Mouse (Mus musculus) embryonic facial prominence, embryonic 14.5 days (tissue): ENCODE results near the gene Trim3. TPM values are rescaled to one million over a fixed set of nuclear protein-coding genes. Genes with fewer than 3 reads are reported as not detected.

Experiments
- ATAC-seq: fragments of 200-750 bp; cut with Nextera tagmentation; 2 replicates; pipeline ENCODE4 v1.8.0; 2017; ENCODE audit warnings: low read depth, moderate number of reproducible peaks, moderate TSS enrichment
- DNase-seq: peaks from one replicate; pipeline ENCODE4 v3.0.0-alpha.2; 2015; ENCODE audit warnings: low spot score
- H3K27ac ChIP-seq: fragments of 300-500 bp; sonication (generic); replicated peaks from 2 replicates; pipeline ENCODE4 v1.5.1; 2014; ENCODE audit warnings: low read depth, mild to moderate bottlenecking, low read length, moderate library complexity
- H3K27me3 ChIP-seq: fragments of 300-500 bp; sonication (generic); replicated peaks from 2 replicates; pipeline ENCODE4 v1.6.1; 2014; ENCODE audit warnings: low read length; ENCODE audit not compliant: control insufficient read depth, insufficient read depth
- H3K36me3 ChIP-seq: fragments of 300-500 bp; sonication (generic); 2 replicates; pipeline ENCODE4 v1.6.1; 2014; ENCODE audit warnings: low read length, mixed read lengths; ENCODE audit not compliant: control insufficient read depth, insufficient read depth
- H3K4me1 ChIP-seq: fragments of 300-500 bp; sonication (generic); 2 replicates; pipeline ENCODE4 v1.6.1; 2014; ENCODE audit warnings: antibody characterized with exemption, low read length; ENCODE audit not compliant: control insufficient read depth, insufficient read depth
- H3K4me2 ChIP-seq: fragments of 300-500 bp; sonication (generic); 2 replicates; pipeline ENCODE4 v1.6.1; 2014; ENCODE audit warnings: low read depth, mild to moderate bottlenecking, low read length, moderate library complexity, mixed read lengths
- H3K4me3 ChIP-seq: fragments of 300-500 bp; sonication (generic); 2 replicates; pipeline ENCODE4 v1.5.1; 2014; ENCODE audit warnings: low read depth, mild to moderate bottlenecking, low read length
- H3K9ac ChIP-seq: fragments of 300-500 bp; sonication (generic); 2 replicates; pipeline ENCODE4 v1.6.1; 2014; ENCODE audit warnings: low read depth, mild to moderate bottlenecking, low read length, moderate library complexity, mixed read lengths
- H3K9me3 ChIP-seq: fragments of 300-500 bp; sonication (generic); 2 replicates; pipeline ENCODE4 v1.6.1; 2016; ENCODE audit warnings: low read length; ENCODE audit not compliant: control insufficient read depth
- WGBS: fragments of 180-500 bp; shearing (Covaris S2); extraction: QIAGEN DNeasy Blood & Tissue Kit; methylation state at CpG from one replicate; pipeline ENCODE4 v1.1.7; 2014; 5-methylcytosine and 5-hydroxymethylcytosine counted together
- polyA plus RNA-seq: library from polyadenylated mRNA; unstranded; fragments of >200 nt; fragmentation: Nextera tagmentation; extraction: Ambion mirVana; gene quantifications from 2 replicates; pipeline ENCODE4 v1.2.1, GENCODE M21; 2014

The Trim3 gene
- polyA plus RNA-seq, 1 experiment from 2014 or later: 31.2 TPM

DNA sequence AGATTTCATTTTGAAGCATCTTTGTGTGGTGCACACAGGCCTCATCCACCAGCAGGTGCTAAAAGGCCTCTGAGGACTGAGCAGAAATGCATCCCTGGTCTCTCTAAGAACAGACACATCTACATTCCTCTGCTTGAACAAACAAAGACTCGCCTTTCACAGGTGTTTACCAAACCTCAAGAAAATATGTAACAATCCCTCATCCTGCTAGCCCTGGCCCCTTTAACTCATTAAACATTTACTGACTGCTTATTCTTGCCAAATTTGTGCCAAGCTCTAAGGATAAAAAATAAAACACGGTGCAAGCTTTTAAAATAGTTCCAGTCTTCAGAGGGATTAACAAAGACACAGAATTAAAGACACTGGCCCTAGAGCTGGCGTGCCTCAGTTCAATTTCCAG lies 13.7 kb downstream of the Trim3 start:
- Histone ChIP-seq H3K4me3 (no peak overlapping the region), H3K9me3 (no peaks in the 10 kb centered on the region), H3K36me3 (peaks cover 77% of the 10 kb centered on the region), H3K9ac (no peak overlapping the region), H3K27ac (no peak overlapping the region), H3K4me1 (no peaks in the 10 kb centered on the region), H3K27me3 (no peaks in the 10 kb centered on the region), H3K4me2 (no peak overlapping the region)
- DNase-seq (no peak), ATAC-seq (peak; percentile 37; the same call in 1 of the 2 replicates)
- 70% methylated on average over 3 of the region's 3 CpGs for WGBS

DNA sequence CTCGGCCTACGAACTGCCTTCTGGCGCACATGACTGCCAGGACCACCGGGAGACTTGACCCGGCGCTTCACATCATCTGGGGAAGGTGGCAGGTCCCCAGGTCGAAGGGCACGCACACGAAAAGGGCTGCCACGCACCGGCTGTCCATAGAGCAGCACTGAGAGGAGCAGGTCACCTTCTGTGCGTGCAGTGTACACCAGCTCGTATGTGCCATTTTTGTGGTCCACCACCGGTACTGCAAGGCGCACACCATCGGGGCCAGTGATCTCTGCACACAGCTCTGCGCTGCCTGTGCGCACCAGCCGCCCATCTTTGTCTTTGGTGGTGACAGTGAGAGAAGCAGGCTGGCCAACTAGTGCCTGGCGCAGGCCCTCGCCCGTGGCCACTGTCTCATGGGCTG lies 15.6 kb downstream of the Trim3 start:
- Histone ChIP-seq H3K4me2 (no peak overlapping the region), H3K27ac (no peak overlapping the region), H3K9me3 (no peaks in the 10 kb centered on the region), H3K27me3 (no peaks in the 10 kb centered on the region), H3K4me3 (no peak overlapping the region), H3K9ac (no peak overlapping the region), H3K36me3 (peaks cover 78% of the 10 kb centered on the region), H3K4me1 (no peaks in the 10 kb centered on the region)
- ATAC-seq: no peak
- no peak for DNase-seq
- WGBS: 96% methylated on average over 19 of the region's 22 CpGs

DNA sequence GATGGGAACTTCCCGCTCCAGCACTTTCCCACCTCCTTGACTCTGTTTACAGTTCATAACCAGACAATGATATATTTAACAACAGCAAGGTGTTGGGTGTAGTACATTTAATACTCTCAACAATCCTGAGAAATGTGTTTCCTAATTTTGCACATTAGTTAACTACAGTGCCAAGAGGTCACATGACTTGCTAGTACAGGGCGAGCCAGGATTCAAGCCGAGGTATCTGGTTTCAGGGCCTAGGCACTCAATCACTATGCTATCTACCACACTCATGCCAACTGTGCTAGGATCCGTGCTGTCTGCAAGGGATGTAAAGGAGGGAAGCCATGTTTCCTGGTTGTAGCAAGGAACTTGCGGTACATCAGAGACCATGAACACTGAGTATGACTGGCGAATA lies 16.8 kb downstream of the Trim3 start:
- DNase-seq (no peak), ATAC-seq (no peak)
- H3K9me3 ChIP-seq: no peaks in the 10 kb centered on the region
- no peak overlapping the region for H3K4me3 ChIP-seq
- no peak overlapping the region for H3K9ac ChIP-seq
- H3K36me3 ChIP-seq: peaks cover 86% of the 10 kb centered on the region
- no peak overlapping the region for H3K27ac ChIP-seq
- H3K4me2 ChIP-seq: no peak overlapping the region
- WGBS: 85% methylated on average over 6 of the region's 6 CpGs
- no peaks in the 10 kb centered on the region for H3K27me3 ChIP-seq
- H3K4me1 ChIP-seq: no peaks in the 10 kb centered on the region

DNA sequence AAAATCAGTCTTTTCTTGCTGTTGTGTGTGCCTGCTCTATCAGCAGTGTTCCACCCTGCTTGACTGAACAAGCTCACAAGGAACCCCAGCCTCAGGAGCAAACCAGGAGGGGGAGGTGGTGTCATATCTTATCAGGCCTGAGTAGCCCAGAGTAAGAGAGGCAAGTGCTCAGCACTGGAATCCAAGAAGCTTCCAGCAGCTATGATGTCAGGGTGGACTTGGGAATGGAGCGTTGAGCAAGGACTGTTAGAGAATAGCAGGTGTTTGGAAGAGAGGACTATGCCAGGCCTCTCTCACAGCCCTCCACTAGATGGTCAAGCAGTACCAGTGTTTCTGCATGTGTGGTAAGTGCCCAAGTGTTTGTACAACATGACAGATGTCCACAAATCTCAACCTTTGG lies 17.7 kb downstream of the Trim3 start:
- Histone ChIP-seq H3K9me3 (no peaks in the 10 kb centered on the region), H3K9ac (no peak overlapping the region), H3K4me2 (no peak overlapping the region), H3K4me3 (no peak overlapping the region), H3K36me3 (peaks cover 94% of the 10 kb centered on the region), H3K27ac (no peak overlapping the region), H3K4me1 (no peaks in the 10 kb centered on the region), H3K27me3 (no peaks in the 10 kb centered on the region)
- DNase-seq (no peak), ATAC-seq (no peak)
- 91% methylated on average over 1 of the region's 1 CpGs for WGBS

DNA sequence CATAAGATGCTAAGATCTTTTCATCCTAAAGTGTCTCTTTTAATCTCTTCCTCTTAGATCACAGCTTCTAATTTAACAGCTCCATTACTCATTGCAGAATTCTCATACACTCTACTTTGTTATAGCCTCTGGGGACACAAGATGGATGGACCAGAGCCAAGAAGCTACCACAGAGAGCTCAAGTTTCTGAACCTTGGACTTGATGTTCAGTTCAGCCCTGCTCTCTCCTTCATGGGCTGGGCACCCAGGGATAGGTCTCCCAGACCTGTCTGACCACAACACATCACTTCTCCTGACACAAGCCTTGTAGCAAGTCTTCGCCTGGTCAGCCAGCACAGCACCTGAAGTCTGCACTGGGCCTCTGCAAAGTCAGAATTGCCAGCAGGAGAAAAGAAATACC lies 19.0 kb downstream of the Trim3 start:
- ATAC-seq: no peak
- no peaks in the 10 kb centered on the region for H3K4me1 ChIP-seq
- DNase-seq: no peak
- no peak overlapping the region for H3K4me3 ChIP-seq
- no peaks in the 10 kb centered on the region for H3K9me3 ChIP-seq
- WGBS: 74% methylated on average over 1 of the region's 1 CpGs
- H3K27me3 ChIP-seq: no peaks in the 10 kb centered on the region
- no peak overlapping the region for H3K27ac ChIP-seq
- H3K4me2 ChIP-seq: no peak overlapping the region
- no peak overlapping the region for H3K9ac ChIP-seq
- H3K36me3 ChIP-seq: peaks cover 95% of the 10 kb centered on the region

DNA sequence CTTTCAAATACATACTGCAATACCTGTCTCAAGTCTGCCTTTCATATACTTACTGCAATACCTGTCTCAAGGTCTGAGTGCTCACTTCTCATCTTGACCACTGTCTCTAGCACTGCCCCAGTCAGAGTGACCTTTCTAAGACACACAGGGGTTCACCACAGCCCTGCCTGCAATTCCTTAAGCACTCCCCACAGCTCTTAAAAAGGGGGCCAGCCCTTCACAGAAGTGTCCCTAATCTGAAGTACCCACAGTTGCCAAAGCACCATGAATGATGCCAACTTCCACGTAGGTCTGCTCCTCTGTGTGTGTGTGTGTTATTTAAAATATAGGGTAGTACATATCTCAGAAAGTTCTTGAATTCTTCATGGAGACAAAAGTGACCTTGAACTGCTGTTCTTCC lies 21.6 kb downstream of the Trim3 start:
- 84% methylated on average over 1 of the region's 1 CpGs for WGBS
- ATAC-seq: no peak
- no peak for DNase-seq
- Histone ChIP-seq H3K27me3 (no peaks in the 10 kb centered on the region), H3K27ac (no peak overlapping the region), H3K36me3 (peaks cover 69% of the 10 kb centered on the region), H3K9me3 (no peaks in the 10 kb centered on the region), H3K4me1 (no peaks in the 10 kb centered on the region), H3K9ac (no peak overlapping the region), H3K4me3 (no peak overlapping the region), H3K4me2 (no peak overlapping the region)

DNA sequence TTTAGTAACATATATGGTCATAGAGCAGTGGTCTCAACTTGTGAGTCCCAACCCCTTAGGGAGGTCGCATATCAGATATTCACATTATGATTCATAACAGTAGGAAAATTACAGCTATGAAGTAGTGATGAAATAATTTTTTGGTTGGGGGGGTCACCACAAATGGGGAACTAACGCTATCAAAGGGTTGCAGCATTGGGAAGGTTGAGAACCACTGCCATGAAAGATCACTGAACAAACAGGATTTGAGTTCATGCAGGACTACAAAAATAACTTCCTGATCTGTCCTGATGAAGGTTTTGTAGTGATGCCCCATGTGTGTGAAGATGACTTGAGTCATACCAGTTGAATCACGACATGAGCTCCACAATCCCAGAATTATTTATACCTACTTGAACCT lies 24.9 kb downstream of the Trim3 start:
- 82% methylated on average over 3 of the region's 3 CpGs for WGBS
- H3K4me1 ChIP-seq: no peaks in the 10 kb centered on the region

DNA sequence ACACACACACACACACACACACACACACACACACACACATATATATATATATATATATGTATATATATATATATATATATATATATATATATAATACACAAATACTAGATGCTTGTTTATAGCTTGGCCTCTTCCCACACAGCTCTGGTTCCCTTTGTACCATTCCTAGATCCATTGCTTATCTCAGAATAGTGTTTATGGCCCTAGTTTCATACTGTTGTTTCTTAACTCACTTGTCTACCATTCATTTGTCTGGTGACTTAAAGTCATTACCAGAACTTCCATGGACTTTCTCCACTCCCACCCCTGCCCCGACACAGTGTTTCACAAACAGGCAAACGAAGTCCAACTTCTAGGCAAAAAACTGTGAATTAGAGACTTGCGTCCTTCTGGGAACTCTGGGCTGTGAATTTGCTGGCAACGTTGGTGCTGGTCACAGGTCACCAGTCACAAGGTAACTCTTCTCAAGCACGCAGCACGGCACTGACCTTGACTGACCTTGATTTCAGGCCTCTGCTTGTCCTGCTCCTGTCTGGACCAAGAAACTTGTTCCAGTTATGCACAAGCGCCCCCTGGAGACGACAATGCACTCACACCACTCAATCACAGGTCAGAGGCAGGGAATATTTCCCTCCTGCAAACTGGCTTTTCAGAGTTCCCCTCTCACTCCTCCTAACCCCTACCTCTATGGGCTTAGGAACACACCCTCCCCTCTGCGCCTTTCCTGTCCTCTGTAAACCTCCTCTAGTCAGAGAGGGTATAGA lies 30.3 kb downstream of the Trim3 start:
- WGBS: 29% methylated on average over 9 of the region's 9 CpGs
- DNase-seq: peak; percentile 55
- peak; percentile 65; the same call in 1 of the 2 replicates for ATAC-seq
- Histone ChIP-seq H3K4me3 (no peak overlapping the region), H3K36me3 (no peaks in the 10 kb centered on the region), H3K4me2 (no peak overlapping the region), H3K9ac (no peak overlapping the region), H3K27me3 (no peaks in the 10 kb centered on the region), H3K27ac (no peak overlapping the region), H3K9me3 (peaks cover 8% of the 10 kb centered on the region; the same call in 1 of the 2 replicates), H3K4me1 (no peaks in the 10 kb centered on the region)

More for the DNA sequence above, 24.9 kb downstream of the Trim3 start:
- Histone ChIP-seq H3K9me3 (peaks cover 8% of the 10 kb centered on the region; the same call in 1 of the 2 replicates), H3K4me2 (no peak overlapping the region), H3K9ac (no peak overlapping the region), H3K27ac (no peak overlapping the region), H3K27me3 (no peaks in the 10 kb centered on the region), H3K36me3 (peaks cover 38% of the 10 kb centered on the region), H3K4me3 (no peak overlapping the region)
- no peak for DNase-seq
- no peak for ATAC-seq

DNA sequence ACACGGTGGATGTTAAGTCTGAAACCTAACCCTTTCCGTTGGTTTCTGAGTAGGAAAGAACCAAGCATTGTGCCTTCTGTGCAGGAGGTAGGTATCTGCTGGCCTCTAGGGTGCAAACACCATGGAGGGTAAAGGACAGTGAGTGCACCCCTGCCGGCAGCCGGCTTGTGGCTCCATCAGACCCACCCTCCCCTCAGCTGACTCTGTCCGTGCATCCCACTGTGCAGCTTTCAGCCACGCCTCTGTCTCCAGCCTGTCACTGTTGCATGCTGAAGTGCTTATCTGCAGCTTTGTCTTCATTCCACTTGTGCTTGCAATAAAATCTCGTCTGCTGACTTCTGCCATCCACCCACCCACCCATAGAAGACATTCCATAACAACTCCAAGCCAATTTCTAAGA lies 43.3 kb downstream of the Trim3 start:
- Histone ChIP-seq H3K27me3 (no peaks in the 10 kb centered on the region), H3K36me3 (no peaks in the 10 kb centered on the region), H3K9ac (no peak overlapping the region), H3K4me3 (no peak overlapping the region), H3K27ac (no peak overlapping the region), H3K4me1 (no peaks in the 10 kb centered on the region), H3K9me3 (no peaks in the 10 kb centered on the region), H3K4me2 (no peak overlapping the region)
- WGBS: 21% methylated on average over 7 of the region's 7 CpGs
- DNase-seq: no peak
- ATAC-seq: no peak
